Mouse (Mus musculus): Measurements from ENCODE around the gene Kbtbd7. TPM values are rescaled to one million over a fixed set of nuclear protein-coding genes. Genes with fewer than 3 reads are reported as not detected.
A peak's percentile ranks its signal among the peaks of the same experiment; 100 is the strongest.
"Not testable (repeated sequence)": the region's sequence is repeated elsewhere in the genome, so short reads cannot be mapped to it uniquely, and the experiment has no call there.

The Kbtbd7 gene
- total RNA-seq, 2 experiments from 2014 or later: 5.5 to 7.5 TPM

- peak; percentile 71 for DNase-seq
Measured at GRCm38 (mm10) chr14:79451681-79452590, 25.6 kb downstream of the Kbtbd7 start, which contains the start of gene Kbtbd6. Gene Kbtbd6, plus strand, starts transcription at chr14:79451835.

GRCm38 (mm10) chr14:79452591-79452934 lies 26.3 kb downstream of the Kbtbd7 start:
- not testable (repeated sequence) for DNase-seq

- no peak for DNase-seq
Measured at GRCm38 (mm10) chr14:79460401-79460800, 34.1 kb downstream of the Kbtbd7 start.

DNA sequence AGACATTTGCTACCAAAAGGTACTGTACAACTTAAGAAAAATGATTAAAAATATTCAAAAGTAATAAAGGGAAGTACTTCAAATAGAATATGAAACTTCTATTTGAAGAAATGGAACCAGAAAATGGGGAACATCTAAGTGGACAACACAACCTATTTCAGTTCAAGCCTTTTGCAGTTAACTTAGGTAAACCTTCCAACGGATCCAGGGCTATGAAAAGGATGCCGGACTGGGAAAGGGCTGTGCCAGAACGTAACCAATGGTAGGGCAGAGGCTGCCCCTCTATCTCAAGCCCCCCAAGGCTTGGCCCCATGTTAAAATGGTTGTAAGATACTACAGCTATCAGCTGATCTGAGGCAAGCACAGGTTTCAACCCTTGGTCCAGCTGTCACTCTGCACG lies 34.7 kb downstream of the Kbtbd7 start:
- no peak for DNase-seq

DNA sequence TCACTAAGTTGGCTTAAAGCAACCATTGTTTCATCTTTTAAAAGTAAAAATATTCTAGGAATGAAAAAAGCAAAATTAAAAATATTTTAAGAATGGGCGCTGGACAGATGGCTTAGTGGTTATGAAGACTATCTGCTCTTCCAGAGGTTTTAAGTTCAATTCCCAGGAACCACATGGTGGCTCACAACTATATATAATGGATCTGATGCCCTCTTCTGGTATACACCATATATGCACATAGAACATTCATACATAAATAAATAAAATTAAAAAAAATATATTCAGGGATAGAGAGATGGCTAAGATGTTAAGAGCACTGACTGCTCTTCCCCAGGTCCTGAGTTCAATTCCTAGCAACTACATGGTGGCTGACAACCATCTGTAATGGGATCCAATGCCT lies 39.3 kb downstream of the Kbtbd7 start:
- no peak for DNase-seq

GRCm38 (mm10) chr14:79467621-79468020 lies 41.3 kb downstream of the Kbtbd7 start:
- DNase-seq: no peak

DNA sequence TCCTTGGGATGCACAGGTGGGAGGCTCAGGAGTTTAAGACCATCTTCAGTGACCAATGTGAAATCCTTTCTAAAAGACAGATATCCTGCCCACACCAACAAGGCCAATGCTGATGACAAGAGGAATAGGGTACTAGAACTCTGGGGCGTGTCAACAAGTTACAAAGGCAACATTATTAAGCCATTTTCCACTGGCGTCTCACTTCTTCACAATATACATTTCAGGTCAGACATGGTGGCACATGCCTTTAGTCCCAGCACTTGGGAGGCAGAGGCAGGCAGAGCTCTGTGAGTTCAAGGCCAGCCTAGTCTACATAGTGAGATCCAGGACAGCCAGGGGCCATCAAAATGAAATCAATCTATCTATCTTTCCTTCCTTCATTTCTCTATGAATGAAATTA lies 47.1 kb downstream of the Kbtbd7 start:
- no peak for DNase-seq

Other genes with a start within 250 kb of the Kbtbd7 start
- gene Zfp957, start 179.1 kb upstream of the Kbtbd7 start, total RNA-seq (2021): not detected
- gene Rgcc, start 124.9 kb upstream of the Kbtbd7 start, total RNA-seq (2021): 10 to 100 TPM; 35.0 to 36.2 TPM
- gene Naa16, start 35.7 kb upstream of the Kbtbd7 start, total RNA-seq (2021): 10 to 100 TPM; 16.3 to 19.3 TPM
- 1 to 10 TPM; 6.5 to 7.3 TPM for gene Mtrf1, start 28.7 kb upstream of the Kbtbd7 start, total RNA-seq (2021)
- gene Kbtbd6, start 25.3 kb downstream of the Kbtbd7 start, total RNA-seq (2021): not detected
- gene Elf1, start 54.7 kb downstream of the Kbtbd7 start, total RNA-seq (2021): 1 to 10 TPM; 4.7 to 5.5 TPM
- 10 to 100 TPM; 20.0 to 21.2 TPM for gene Wbp4, start 55.0 kb downstream of the Kbtbd7 start, total RNA-seq (2021)
- 10 to 100 TPM; 75.7 to 81.7 TPM for gene Sugt1, start 161.2 kb downstream of the Kbtbd7 start, total RNA-seq (2021)
- gene Cnmd, start 235.7 kb downstream of the Kbtbd7 start, total RNA-seq (2021): 1 to 10 TPM in 1 of 2 experiments, under 1 TPM in 1; 0.62 to 1.5 TPM